Mouse (Mus musculus): Measurements from ENCODE around the gene Gm5890. TPM values are rescaled to one million over a fixed set of nuclear protein-coding genes. Genes with fewer than 3 reads are reported as not detected.
"Not testable (repeated sequence)": the region's sequence is repeated elsewhere in the genome, so short reads cannot be mapped to it uniquely, and the experiment has no call there.

Gm5890 gene
- not detected in 2 replicates for polyA plus RNA-seq (2015; fragmentation: Nextera tagmentation; extraction: Ambion mirVana)

DNA sequence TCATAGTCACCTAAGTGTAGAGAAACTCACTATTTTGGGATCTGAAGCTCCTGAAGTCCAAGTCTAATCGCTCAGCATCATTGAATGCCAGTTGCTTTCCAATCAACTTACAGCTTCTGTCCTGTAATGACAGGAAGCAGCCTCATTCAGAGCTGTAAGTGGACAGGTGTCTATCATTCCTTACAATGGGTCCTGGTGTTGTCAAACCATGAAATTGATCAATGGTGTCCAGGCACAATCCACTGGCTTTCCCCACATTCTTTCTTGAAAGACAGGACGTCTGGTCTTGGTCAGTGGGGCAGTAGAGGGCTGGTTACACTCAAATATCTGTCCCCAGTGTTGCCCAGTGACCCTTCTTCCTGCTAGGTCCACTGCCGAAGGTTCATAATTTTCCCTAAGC is at the start of gene Gm5890:
TSS of gene Gm5890 (minus strand) at position 101 of the 400 bp plus-strand sequence.
- H3K27ac ChIP-seq (ENCODE audit: low read depth, low read length); H3K9ac ChIP-seq (ENCODE audit: low read depth, low read length); H3K4me3 ChIP-seq (ENCODE audit: low read length); H3K4me1 ChIP-seq (ENCODE audit: control insufficient read depth, insufficient read depth, low read depth, low read length); H3K27me3 ChIP-seq (replicated peaks; ENCODE audit: control insufficient read depth, insufficient read depth, low read length); H3K4me2 ChIP-seq (ENCODE audit: low read length); ATAC-seq; H3K36me3 ChIP-seq (ENCODE audit: control insufficient read depth, insufficient read depth, low read length); H3K9me3 ChIP-seq (ENCODE audit: control insufficient read depth, low read length): not testable (repeated sequence)
- no CpG with 5 or more reads among the region's 3 CpGs for WGBS

- H3K9ac ChIP-seq (ENCODE audit: low read depth, low read length); H3K36me3 ChIP-seq (ENCODE audit: control insufficient read depth, insufficient read depth, low read length); ATAC-seq; H3K27ac ChIP-seq (ENCODE audit: low read depth, low read length); H3K4me1 ChIP-seq (ENCODE audit: control insufficient read depth, insufficient read depth, low read depth, low read length); H3K4me3 ChIP-seq (ENCODE audit: low read length); H3K27me3 ChIP-seq (replicated peaks; ENCODE audit: control insufficient read depth, insufficient read depth, low read length); H3K4me2 ChIP-seq (ENCODE audit: low read length); H3K9me3 ChIP-seq (ENCODE audit: control insufficient read depth, low read length): not testable (repeated sequence)
- WGBS, result no CpG with 5 or more reads among the region's 2 CpGs
These were observed 28.9 kb downstream of the Gm5890 start, which contains the start of gene Gm4498 for GRCm38 (mm10) chr7:20233728-20234127. TSS of gene Gm4498 (minus strand) at chr7:20233828.

Other genes starting within 250 kb of the Gm5890 start
- gene Vmn1r91, start 163.2 kb downstream of the Gm5890 start, polyA plus RNA-seq (2015; fragmentation: Nextera tagmentation; extraction: Ambion mirVana), result not detected in 2 replicates
- gene Gm16442, start 140.3 kb downstream of the Gm5890 start, polyA plus RNA-seq (2015; fragmentation: Nextera tagmentation; extraction: Ambion mirVana), result not detected in 2 replicates
- gene Vmn1r93, start 123.7 kb downstream of the Gm5890 start, polyA plus RNA-seq (2015; fragmentation: Nextera tagmentation; extraction: Ambion mirVana), result not detected in 2 replicates
- not detected in 2 replicates for gene Vmn1r94, start 94.5 kb downstream of the Gm5890 start, polyA plus RNA-seq (2015; fragmentation: Nextera tagmentation; extraction: Ambion mirVana)
- gene Vmn1r95, start 69.1 kb downstream of the Gm5890 start, polyA plus RNA-seq (2015; fragmentation: Nextera tagmentation; extraction: Ambion mirVana), result not detected in 2 replicates
- not detected in 2 replicates for gene Gm6164, start 57.2 kb downstream of the Gm5890 start, polyA plus RNA-seq (2015; fragmentation: Nextera tagmentation; extraction: Ambion mirVana)
- not detected in 2 replicates for gene Gm4498, start 29.0 kb downstream of the Gm5890 start, polyA plus RNA-seq (2015; fragmentation: Nextera tagmentation; extraction: Ambion mirVana)
- not detected in 2 replicates for gene Gm4133, start 71.2 kb upstream of the Gm5890 start, polyA plus RNA-seq (2015; fragmentation: Nextera tagmentation; extraction: Ambion mirVana)
- gene Gm5728, start 112.6 kb upstream of the Gm5890 start, polyA plus RNA-seq (2015; fragmentation: Nextera tagmentation; extraction: Ambion mirVana), result not detected in 2 replicates
- not detected in 2 replicates for gene Vmn1r100, start 155.1 kb upstream of the Gm5890 start, polyA plus RNA-seq (2015; fragmentation: Nextera tagmentation; extraction: Ambion mirVana)
- not detected in 2 replicates for gene Vmn1r101, start 179.8 kb upstream of the Gm5890 start, polyA plus RNA-seq (2015; fragmentation: Nextera tagmentation; extraction: Ambion mirVana)
- not detected in 2 replicates for gene Gm10670, start 212.1 kb upstream of the Gm5890 start, polyA plus RNA-seq (2015; fragmentation: Nextera tagmentation; extraction: Ambion mirVana)
- not detected in 2 replicates for gene Vmn1r103, start 247.7 kb upstream of the Gm5890 start, polyA plus RNA-seq (2015; fragmentation: Nextera tagmentation; extraction: Ambion mirVana)